Mouse (Mus musculus) lung, adult 2 months (tissue): ENCODE data around the gene Lenep.

Experiments
- CTCF ChIP-seq: fragments of 200-500 bp; IDR thresholded peaks from 2 replicates; pipeline ENCODE4 v1.5.1; 2011; ENCODE audit warnings: mild to moderate bottlenecking, low read length, control low read depth; ENCODE audit not compliant: insufficient read depth
- POLR2A ChIP-seq: fragments of 200-500 bp; IDR thresholded peaks from 2 replicates; pipeline ENCODE4 v1.6.1; 2011; ENCODE audit warnings: low read depth, mild to moderate bottlenecking, control low read depth, low read length, borderline replicate concordance; ENCODE audit errors: extremely low read depth

DNA sequence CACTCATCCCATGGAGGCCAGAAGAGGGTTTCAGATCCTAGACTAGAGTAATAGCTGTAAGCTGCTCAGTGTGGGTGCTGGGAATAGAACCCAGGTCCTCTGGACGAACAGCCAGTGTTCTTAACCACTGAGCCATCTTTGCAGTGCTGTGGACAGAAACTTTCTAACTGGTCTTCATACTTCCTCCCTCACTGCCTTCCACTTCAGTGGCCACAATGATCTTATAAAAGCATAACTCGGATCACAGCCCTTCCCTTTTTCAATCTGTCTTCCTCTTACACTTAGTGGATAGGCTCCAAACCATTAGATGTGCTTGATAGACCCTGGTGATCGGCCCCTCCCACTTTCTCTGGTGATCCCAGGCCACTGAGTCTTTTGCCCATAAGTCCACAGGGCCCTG, 42.4 kb downstream of the Lenep start:
- TF ChIP-seq CTCF (no peak), POLR2A (no peak)
